Mouse (Mus musculus): Measurements from ENCODE around the gene Rpl31.

Rpl31 gene

GRCm38 (mm10) chr1:39367601-39368266 is at the start of gene Rpl31:
Rpl31 (plus strand) TSS chr1:39367842.
- DNase-seq (ENCODE audit: inconsistent ontology term): peak; percentile 98

- peak; percentile 88 for DNase-seq (ENCODE audit: inconsistent ontology term)
Observed at GRCm38 (mm10) chr1:39317935-39318334, 49.7 kb upstream of the Rpl31 start.

- no peak for DNase-seq (ENCODE audit: inconsistent ontology term)
Observed at GRCm38 (mm10) chr1:39318870-39319269, 48.8 kb upstream of the Rpl31 start.

GRCm38 (mm10) chr1:39321954-39322353 is 45.7 kb upstream of the Rpl31 start:
- no peak for DNase-seq (ENCODE audit: inconsistent ontology term)

- DNase-seq (ENCODE audit: inconsistent ontology term): no peak
Observed at GRCm38 (mm10) chr1:39325228-39325627, 42.4 kb upstream of the Rpl31 start.

- DNase-seq (ENCODE audit: inconsistent ontology term): no peak
Observed at GRCm38 (mm10) chr1:39327546-39327945, 40.1 kb upstream of the Rpl31 start.

GRCm38 (mm10) chr1:39330857-39331594 is 36.6 kb upstream of the Rpl31 start:
- DNase-seq (ENCODE audit: inconsistent ontology term): peak; percentile 31

- DNase-seq (ENCODE audit: inconsistent ontology term): no peak
Observed at GRCm38 (mm10) chr1:39332456-39332855, 35.2 kb upstream of the Rpl31 start.

- no peak for DNase-seq (ENCODE audit: inconsistent ontology term)
Observed at GRCm38 (mm10) chr1:39335561-39336196, 32.0 kb upstream of the Rpl31 start.

- DNase-seq (ENCODE audit: inconsistent ontology term): no peak
Observed at GRCm38 (mm10) chr1:39336788-39337187, 30.9 kb upstream of the Rpl31 start.

GRCm38 (mm10) chr1:39338831-39339230 is 28.8 kb upstream of the Rpl31 start:
- DNase-seq (ENCODE audit: inconsistent ontology term): no peak

GRCm38 (mm10) chr1:39339455-39339854 is 28.2 kb upstream of the Rpl31 start:
- DNase-seq (ENCODE audit: inconsistent ontology term): no peak

GRCm38 (mm10) chr1:39340156-39340555 is 27.5 kb upstream of the Rpl31 start:
- DNase-seq (ENCODE audit: inconsistent ontology term): no peak

- DNase-seq (ENCODE audit: inconsistent ontology term): peak; percentile 32
Observed at GRCm38 (mm10) chr1:39340647-39341046, 27.0 kb upstream of the Rpl31 start.

- DNase-seq (ENCODE audit: inconsistent ontology term): no peak
Observed at GRCm38 (mm10) chr1:39341807-39342206, 25.8 kb upstream of the Rpl31 start.

- DNase-seq (ENCODE audit: inconsistent ontology term): no peak
Observed at GRCm38 (mm10) chr1:39343242-39343641, 24.4 kb upstream of the Rpl31 start.

- DNase-seq (ENCODE audit: inconsistent ontology term): no peak
Observed at GRCm38 (mm10) chr1:39344981-39345600, 22.6 kb upstream of the Rpl31 start.

- DNase-seq (ENCODE audit: inconsistent ontology term): no peak
Observed at GRCm38 (mm10) chr1:39349001-39349400, 18.6 kb upstream of the Rpl31 start.

- DNase-seq (ENCODE audit: inconsistent ontology term): no peak
Observed at GRCm38 (mm10) chr1:39349427-39349826, 18.2 kb upstream of the Rpl31 start.

GRCm38 (mm10) chr1:39361754-39362514 is 5.7 kb upstream of the Rpl31 start:
- DNase-seq (ENCODE audit: inconsistent ontology term): no peak

GRCm38 (mm10) chr1:39362515-39362893 is 5.1 kb upstream of the Rpl31 start:
- no peak for DNase-seq (ENCODE audit: inconsistent ontology term)

GRCm38 (mm10) chr1:39365562-39365961 is 2.1 kb upstream of the Rpl31 start:
- DNase-seq (ENCODE audit: inconsistent ontology term): no peak
